Mouse (Mus musculus) liver, adult 2 months (tissue): ENCODE data around the gene Gramd1b.

ENCODE experiments used
- CTCF ChIP-seq: fragments of 200-500 bp; IDR thresholded peaks from 2 replicates; pipeline ENCODE4 v1.5.1; 2011; ENCODE audit warnings: low read depth, low read length, control low read depth
- POLR2A ChIP-seq: fragments of 200-500 bp; IDR thresholded peaks from 2 replicates; pipeline ENCODE4 v1.6.1; 2011; ENCODE audit warnings: low read length, control low read depth; ENCODE audit not compliant: insufficient read depth; ENCODE audit errors: extremely low read depth

DNA sequence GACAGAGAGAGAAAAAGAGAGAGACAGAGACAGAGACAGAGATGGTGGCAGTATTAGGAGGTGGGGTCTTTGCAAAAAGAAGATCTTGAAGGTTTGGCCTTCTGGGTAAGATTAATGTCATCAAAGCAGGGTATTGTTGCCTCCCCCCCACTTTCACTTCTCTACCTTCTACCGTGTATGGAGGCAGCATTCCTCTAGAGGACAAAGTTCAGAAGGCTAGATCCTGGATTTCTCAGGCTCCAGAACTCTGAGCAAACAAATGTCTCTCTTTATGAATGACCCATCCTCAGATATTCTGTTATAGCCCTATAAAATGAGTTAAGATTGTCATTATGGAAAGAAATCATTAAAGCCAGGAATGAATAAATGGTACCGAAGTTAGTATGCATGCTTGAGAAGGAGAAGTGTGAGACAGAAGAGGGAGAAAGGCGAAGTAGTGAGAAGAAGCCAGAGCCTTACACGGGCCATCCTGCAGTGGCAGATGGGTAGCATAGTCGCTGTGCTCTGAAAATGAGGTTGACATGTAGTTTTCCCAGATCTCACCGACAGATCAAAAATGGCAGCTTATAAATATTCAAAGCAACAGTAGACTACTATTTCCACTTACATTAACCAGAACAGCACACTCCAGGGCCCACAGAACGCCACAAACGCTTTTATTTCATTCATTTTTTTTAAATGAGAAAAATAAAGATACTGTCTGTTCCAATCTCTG, 91.1 kb downstream of the Gramd1b start:
- TF ChIP-seq CTCF (no peak), POLR2A (no peak)
